Mouse (Mus musculus) forebrain, embryonic 13.5 days (tissue): ENCODE data around the gene Gm7544. TPM values are rescaled to one million over a fixed set of nuclear protein-coding genes. Genes with fewer than 3 reads are reported as not detected.
"Not testable (repeated sequence)": the region's sequence is repeated elsewhere in the genome, so short reads cannot be mapped to it uniquely, and the experiment has no call there.

Source experiments
- ATAC-seq: fragments of 200-750 bp; cut with Nextera tagmentation; 2 replicates; pipeline ENCODE4 v1.8.0; 2017
- H3K27ac ChIP-seq: fragments of 300-500 bp; sonication (generic); 2 replicates; pipeline ENCODE4 v1.5.1; 2015; ENCODE audit warnings: inconsistent platforms, mild to moderate bottlenecking, moderate library complexity
- H3K27me3 ChIP-seq: fragments of 300-500 bp; sonication (generic); 2 replicates; pipeline ENCODE4 v1.6.1; 2015; ENCODE audit warnings: mild to moderate bottlenecking, inconsistent platforms
- H3K36me3 ChIP-seq: fragments of 300-500 bp; sonication (generic); 2 replicates; pipeline ENCODE4 v1.6.1; 2015; ENCODE audit warnings: mild to moderate bottlenecking, inconsistent platforms; ENCODE audit not compliant: poor library complexity, severe bottlenecking
- H3K4me1 ChIP-seq: fragments of 300-500 bp; sonication (generic); 2 replicates; pipeline ENCODE4 v1.6.1; 2015; ENCODE audit warnings: inconsistent platforms
- H3K4me2 ChIP-seq: fragments of 300-500 bp; sonication (generic); 2 replicates; pipeline ENCODE4 v1.6.1; 2015; ENCODE audit warnings: inconsistent platforms, mild to moderate bottlenecking, moderate library complexity
- H3K4me3 ChIP-seq: fragments of 300-500 bp; sonication (generic); 2 replicates; pipeline ENCODE4 v1.5.1; 2015; ENCODE audit warnings: mild to moderate bottlenecking, inconsistent platforms
- H3K9ac ChIP-seq: fragments of 300-500 bp; sonication (generic); 2 replicates; pipeline ENCODE4 v1.6.1; 2015; ENCODE audit warnings: mild to moderate bottlenecking, inconsistent platforms
- H3K9me3 ChIP-seq: fragments of 300-500 bp; sonication (generic); replicated peaks from 2 replicates; pipeline ENCODE4 v1.6.1; 2016; ENCODE audit warnings: inconsistent platforms
- WGBS: fragments of 180-500 bp; shearing (Covaris S2); methylation state at CpG from one replicate; pipeline ENCODE4 v1.1.7; 2015; 5-methylcytosine and 5-hydroxymethylcytosine counted together
- polyA plus RNA-seq: library from polyadenylated mRNA; unstranded; fragments of >200 nt; fragmentation: Nextera tagmentation; extraction: Ambion mirVana; gene quantifications from 2 replicates; pipeline ENCODE4 v1.2.1, GENCODE M21; 2015

The Gm7544 gene
- not detected in 2 replicates for polyA plus RNA-seq

DNA sequence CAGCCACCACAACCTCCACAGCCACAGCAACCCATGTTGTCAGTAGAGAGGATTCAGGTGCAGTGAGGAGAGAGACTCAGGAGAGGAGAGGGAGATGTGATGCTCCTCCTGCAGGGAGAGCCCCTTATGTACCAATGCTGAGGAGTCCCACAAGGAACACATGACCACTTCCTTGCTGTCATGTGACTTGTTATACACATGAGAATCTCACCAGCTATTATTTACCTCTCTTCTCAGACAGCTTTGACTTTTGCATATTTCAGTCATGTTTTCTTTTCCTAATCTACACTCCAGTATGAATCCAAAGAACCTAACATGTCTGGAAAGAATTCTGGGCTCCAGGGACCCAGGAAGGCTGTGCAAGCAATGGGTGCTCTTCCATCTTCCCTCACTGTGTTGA is at the start of gene Gm7544:
TSS of gene Gm7544 (minus strand) at position 101 of the 400 bp plus-strand sequence.
- H3K27ac ChIP-seq, H3K4me3 ChIP-seq, H3K9me3 ChIP-seq, H3K9ac ChIP-seq, H3K4me2 ChIP-seq, H3K36me3 ChIP-seq, H3K4me1 ChIP-seq, ATAC-seq, H3K27me3 ChIP-seq: not testable (repeated sequence)

DNA sequence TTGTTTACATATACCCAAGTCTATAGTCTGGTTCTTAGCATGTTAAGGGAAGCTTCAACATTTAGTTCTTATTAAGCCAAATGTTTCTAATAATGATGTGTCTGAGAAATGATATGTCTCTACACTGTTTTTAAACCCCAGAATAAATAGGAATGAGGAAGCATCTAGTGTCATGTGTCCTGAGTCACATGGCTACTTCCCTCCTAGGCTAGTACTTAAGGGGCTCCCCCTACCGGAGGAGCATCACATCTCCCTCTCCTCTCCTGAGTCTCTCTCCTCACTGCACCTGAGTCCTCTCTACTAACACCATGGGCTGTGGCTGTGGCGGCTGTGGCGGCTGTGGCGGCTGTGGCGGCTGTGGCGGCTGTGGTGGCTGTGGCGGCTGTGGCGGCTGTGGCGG is 44.5 kb upstream of the Gm7544 start, which contains the start of gene Gm47959:
TSS of gene Gm47959 (plus strand) at position 243 of the 400 bp plus-strand sequence.
- H3K36me3 ChIP-seq, H3K4me1 ChIP-seq, H3K9me3 ChIP-seq, H3K9ac ChIP-seq, H3K4me3 ChIP-seq, ATAC-seq, H3K27me3 ChIP-seq, H3K27ac ChIP-seq, H3K4me2 ChIP-seq: not testable (repeated sequence)
- WGBS = 98% methylated on average over 9 of the region's 9 CpGs

GRCm38 (mm10) chr1:82993947-82994346 is 38.1 kb upstream of the Gm7544 start:
- H3K27me3 ChIP-seq = no peaks in the 10 kb centered on the region

GRCm38 (mm10) chr1:82992093-82992492 is 36.3 kb upstream of the Gm7544 start:
- ATAC-seq = no peak
- no peaks in the 10 kb centered on the region for H3K36me3 ChIP-seq
- no peak overlapping the region for H3K9ac ChIP-seq
- no peak overlapping the region for H3K27ac ChIP-seq
- 91% methylated on average over 6 of the region's 6 CpGs for WGBS
- H3K27me3 ChIP-seq = no peaks in the 10 kb centered on the region
- H3K4me2 ChIP-seq = no peak overlapping the region
- H3K4me1 ChIP-seq = no peaks in the 10 kb centered on the region
- no peak overlapping the region for H3K4me3 ChIP-seq
- no peaks in the 10 kb centered on the region for H3K9me3 ChIP-seq

More at GRCm38 (mm10) chr1:82993947-82994346, 38.1 kb upstream of the Gm7544 start:
- WGBS = 93% methylated on average over 3 of the region's 3 CpGs
- Histone ChIP-seq H3K27ac (no peak overlapping the region), H3K4me3 (no peak overlapping the region), H3K4me2 (no peak overlapping the region), H3K4me1 (no peaks in the 10 kb centered on the region), H3K9ac (no peak overlapping the region), H3K36me3 (no peaks in the 10 kb centered on the region), H3K9me3 (no peaks in the 10 kb centered on the region)
- ATAC-seq = no peak

- H3K4me2 ChIP-seq = no peak overlapping the region
- H3K4me1 ChIP-seq = no peaks in the 10 kb centered on the region
- no peak overlapping the region for H3K27ac ChIP-seq
- no peaks in the 10 kb centered on the region for H3K36me3 ChIP-seq
- H3K9me3 ChIP-seq = no peaks in the 10 kb centered on the region
- 88% methylated on average over 3 of the region's 3 CpGs for WGBS
- H3K4me3 ChIP-seq = no peak overlapping the region
- no peak for ATAC-seq
- no peaks in the 10 kb centered on the region for H3K27me3 ChIP-seq
- no peak overlapping the region for H3K9ac ChIP-seq
Measured at GRCm38 (mm10) chr1:82991596-82991995, 35.8 kb upstream of the Gm7544 start.

GRCm38 (mm10) chr1:82991062-82991461 is 35.2 kb upstream of the Gm7544 start:
- Histone ChIP-seq H3K9ac (no peak overlapping the region), H3K27ac (no peak overlapping the region), H3K36me3 (no peaks in the 10 kb centered on the region), H3K27me3 (no peaks in the 10 kb centered on the region), H3K9me3 (no peaks in the 10 kb centered on the region), H3K4me3 (no peak overlapping the region), H3K4me1 (no peaks in the 10 kb centered on the region), H3K4me2 (no peak overlapping the region)
- ATAC-seq = no peak
- WGBS = 75% methylated on average over 4 of the region's 4 CpGs

DNA sequence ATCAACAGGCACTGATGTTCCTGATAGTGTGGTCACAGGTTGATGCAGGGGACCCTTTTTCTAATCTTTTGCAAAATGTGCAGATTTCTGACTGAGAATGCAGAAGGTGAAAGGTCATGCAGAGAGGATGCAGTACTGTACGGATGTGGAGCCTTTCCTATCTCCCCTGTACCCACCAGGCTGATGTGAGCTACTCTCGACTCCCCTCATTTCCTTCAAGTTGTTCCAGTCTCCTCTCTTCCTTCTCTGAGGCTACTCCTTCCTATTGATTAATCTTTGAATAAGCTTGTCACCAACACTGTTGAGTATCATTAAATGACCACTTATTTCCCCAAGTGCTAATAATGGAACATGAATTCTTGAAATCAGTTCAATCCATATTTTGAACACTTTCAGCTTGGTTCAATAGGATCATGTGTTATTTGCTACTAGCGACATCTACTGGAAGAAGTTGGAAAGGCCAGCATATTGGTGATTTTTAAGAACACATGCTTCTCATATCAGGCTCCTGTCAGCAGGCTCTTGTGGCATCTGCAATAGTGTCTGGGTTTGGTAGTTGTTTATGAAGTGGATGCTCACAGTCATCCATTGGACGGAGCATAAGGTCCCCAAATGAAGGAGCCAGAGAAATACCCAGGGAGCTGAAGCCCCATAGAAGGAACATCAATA is 31.9 kb upstream of the Gm7544 start:
- Histone ChIP-seq H3K27me3 (no peaks in the 10 kb centered on the region), H3K9me3 (peaks cover 9% of the 10 kb centered on the region; the same call in 1 of the 2 replicates), H3K4me1 (no peaks in the 10 kb centered on the region), H3K27ac (no peak overlapping the region), H3K4me3 (no peak overlapping the region), H3K4me2 (no peak overlapping the region), H3K9ac (no peak overlapping the region), H3K36me3 (no peaks in the 10 kb centered on the region)
- peak; percentile 75 for ATAC-seq
- 37% methylated on average over 4 of the region's 4 CpGs for WGBS

DNA sequence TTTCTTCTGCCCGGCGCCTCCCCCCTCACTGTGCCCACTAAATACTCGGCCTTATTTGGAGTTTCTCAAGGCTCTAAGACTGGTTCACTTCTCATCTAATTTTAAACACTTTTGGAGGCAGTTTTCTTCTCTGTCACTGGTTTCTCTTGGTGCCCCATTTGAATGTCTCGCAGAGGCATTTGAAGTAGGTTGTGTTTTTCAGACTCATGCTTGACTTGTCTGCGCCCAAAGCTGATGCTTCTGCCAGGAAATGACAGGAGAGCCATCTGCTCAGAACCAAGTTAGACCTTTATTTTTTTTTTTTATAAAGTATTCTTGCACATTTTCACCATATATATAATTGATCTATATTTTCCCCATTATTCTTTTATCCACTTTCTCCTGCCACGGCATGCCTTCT is 30.9 kb upstream of the Gm7544 start:
- H3K27ac ChIP-seq = no peak overlapping the region
- no peak overlapping the region for H3K4me2 ChIP-seq
- no peak overlapping the region for H3K4me3 ChIP-seq
- peaks cover 9% of the 10 kb centered on the region; the same call in 1 of the 2 replicates for H3K9me3 ChIP-seq
- no peaks in the 10 kb centered on the region for H3K36me3 ChIP-seq
- ATAC-seq = no peak
- no peaks in the 10 kb centered on the region for H3K27me3 ChIP-seq
- no peak overlapping the region for H3K9ac ChIP-seq
- no peaks in the 10 kb centered on the region for H3K4me1 ChIP-seq
- WGBS = 91% methylated on average over 6 of the region's 6 CpGs

- Histone ChIP-seq H3K9me3 (no peaks in the 10 kb centered on the region), H3K9ac (no peak overlapping the region), H3K36me3 (no peaks in the 10 kb centered on the region), H3K4me2 (no peak overlapping the region), H3K4me3 (no peak overlapping the region), H3K27me3 (no peaks in the 10 kb centered on the region), H3K4me1 (no peaks in the 10 kb centered on the region), H3K27ac (no peak overlapping the region)
- ATAC-seq = no peak
Measured at GRCm38 (mm10) chr1:82977840-82978239, 22.0 kb upstream of the Gm7544 start.

DNA sequence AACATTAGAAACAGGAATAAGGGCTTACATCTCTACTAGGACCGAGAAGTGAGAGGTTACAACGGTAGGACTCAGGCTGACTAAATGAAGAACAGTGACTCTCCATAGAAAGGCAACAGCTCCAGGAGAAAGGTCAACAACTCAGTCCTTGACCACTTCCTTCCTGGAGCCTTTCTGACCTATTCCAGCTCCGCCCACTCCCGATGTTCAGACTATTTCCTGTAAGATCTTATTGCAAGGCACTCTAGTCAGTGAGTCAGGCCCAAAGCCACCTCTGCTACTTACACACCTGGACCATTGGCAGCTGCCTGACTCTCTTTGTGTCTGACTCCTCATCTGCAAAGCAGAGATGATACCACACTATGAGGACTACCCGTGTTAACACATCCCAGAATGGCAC is 19.9 kb upstream of the Gm7544 start:
- Histone ChIP-seq H3K27ac (no peak overlapping the region), H3K9me3 (no peaks in the 10 kb centered on the region), H3K36me3 (no peaks in the 10 kb centered on the region), H3K27me3 (no peaks in the 10 kb centered on the region), H3K4me1 (no peaks in the 10 kb centered on the region), H3K4me2 (no peak overlapping the region), H3K4me3 (no peak overlapping the region), H3K9ac (no peak overlapping the region)
- WGBS = 91% methylated on average over 5 of the region's 5 CpGs
- ATAC-seq = no peak

DNA sequence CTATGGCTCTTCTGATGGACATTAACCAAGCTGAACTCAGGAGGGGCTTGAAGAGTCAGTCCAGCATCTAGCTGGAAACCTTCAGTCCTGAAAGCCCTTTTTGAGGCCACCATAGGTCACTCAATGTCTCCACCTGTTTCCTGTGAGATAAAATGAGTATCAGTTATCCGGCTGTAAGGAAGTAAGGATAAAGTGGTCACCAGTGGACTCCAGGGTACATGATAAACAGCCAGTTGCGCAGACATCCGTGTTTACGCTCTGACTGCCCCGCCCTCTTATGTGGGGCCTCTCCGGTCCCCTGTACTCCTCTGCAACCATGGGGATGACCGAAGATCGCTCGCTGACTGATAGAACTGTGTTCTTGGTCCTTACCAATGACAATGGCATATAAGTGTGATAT is 18.5 kb upstream of the Gm7544 start:
- 94% methylated on average over 9 of the region's 9 CpGs for WGBS
- H3K4me3 ChIP-seq = no peak overlapping the region
- no peaks in the 10 kb centered on the region for H3K4me1 ChIP-seq

DNA sequence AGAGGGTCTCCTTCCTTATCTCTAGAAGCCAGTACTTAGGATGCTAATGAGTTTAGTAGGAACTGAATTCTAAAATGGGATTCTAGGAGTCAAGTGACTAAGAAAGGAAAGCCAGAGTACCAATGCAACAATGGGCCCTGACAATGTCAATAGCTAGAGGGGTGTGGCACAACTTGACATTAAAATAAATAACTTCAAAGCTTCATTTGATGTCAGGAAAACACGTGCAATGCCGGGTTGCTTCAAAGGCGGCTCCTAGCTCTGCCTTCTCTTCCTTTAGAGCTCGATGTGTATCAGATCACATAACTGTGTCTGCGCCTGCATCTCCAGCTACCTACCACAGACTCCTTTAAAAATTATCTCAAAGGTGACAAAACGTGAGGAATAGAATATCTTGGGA is 18.1 kb upstream of the Gm7544 start:
- Histone ChIP-seq H3K4me3 (no peak overlapping the region), H3K27ac (no peak overlapping the region), H3K9ac (no peak overlapping the region), H3K4me2 (no peak overlapping the region), H3K27me3 (no peaks in the 10 kb centered on the region), H3K9me3 (no peaks in the 10 kb centered on the region), H3K4me1 (no peaks in the 10 kb centered on the region), H3K36me3 (no peaks in the 10 kb centered on the region)
- ATAC-seq = no peak
- WGBS = 78% methylated on average over 6 of the region's 6 CpGs

More for the DNA sequence above, 18.5 kb upstream of the Gm7544 start:
- no peak overlapping the region for H3K27ac ChIP-seq
- no peaks in the 10 kb centered on the region for H3K9me3 ChIP-seq
- no peak for ATAC-seq
- H3K9ac ChIP-seq = no peak overlapping the region
- H3K4me2 ChIP-seq = no peak overlapping the region
- H3K27me3 ChIP-seq = no peaks in the 10 kb centered on the region
- no peaks in the 10 kb centered on the region for H3K36me3 ChIP-seq

GRCm38 (mm10) chr1:82973244-82973643 is 17.4 kb upstream of the Gm7544 start:
- 95% methylated on average over 1 of the region's 1 CpGs for WGBS
- Histone ChIP-seq H3K9ac (no peak overlapping the region), H3K36me3 (no peaks in the 10 kb centered on the region), H3K27ac (no peak overlapping the region), H3K4me3 (no peak overlapping the region), H3K4me1 (no peaks in the 10 kb centered on the region), H3K27me3 (no peaks in the 10 kb centered on the region), H3K9me3 (no peaks in the 10 kb centered on the region), H3K4me2 (no peak overlapping the region)
- no peak for ATAC-seq
